25 mouse cellular contexts compared by ENCODE assay signal in the genomic region with DNA sequence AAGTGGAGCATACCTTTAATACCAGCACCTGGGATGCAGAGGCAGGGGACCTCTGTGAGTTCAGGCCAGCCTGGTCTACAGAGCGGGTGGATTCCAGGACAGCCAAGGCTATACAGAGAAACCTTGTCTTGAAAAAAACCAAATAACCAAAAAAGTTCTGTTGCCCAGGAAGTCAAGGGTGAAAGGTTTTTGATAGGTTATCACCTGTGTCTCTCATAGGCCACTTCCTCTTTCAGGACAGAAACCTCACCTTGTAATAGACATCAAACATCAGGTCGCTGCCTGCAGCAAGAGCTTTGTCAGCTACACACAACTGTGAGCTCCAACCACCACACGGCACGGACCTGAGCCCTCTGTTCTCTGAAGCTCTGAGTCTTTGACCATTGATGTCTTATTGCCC.
"Had no signal": no experiment of that assay in that cellular context is flagged by ENCODE, and none has a peak within 500 bp of the region (broad histone marks: within the 10 kb centered on the region; RNA-seq: fewer than 3 reads in every experiment).

No protein-coding gene starts in this region.

- ATAC-seq: hindbrain, embryonic 16.5 days; intestine, embryonic 16.5 days; liver, embryonic 12.5 days had no signal

- H3K9me3 ChIP-seq: heart, embryonic 13.5 days; heart, embryonic 15.5 days; limb, embryonic 13.5 days; limb, embryonic 15.5 days; liver, embryonic 12.5 days had no signal

- H3K4me2 ChIP-seq: heart, embryonic 11.5 days; heart, embryonic 13.5 days; heart, embryonic 15.5 days; hindbrain, embryonic 14.5 days; limb, embryonic 13.5 days; limb, embryonic 15.5 days; liver, embryonic 12.5 days had no signal

- H3K4me1 ChIP-seq: liver, embryonic 12.5 days had no signal

- H3K27ac ChIP-seq: heart, adult 2 months; heart, embryonic 13.5 days; heart, embryonic 15.5 days; hindbrain, embryonic 14.5 days; kidney, postnatal 0 days; limb, embryonic 13.5 days; limb, embryonic 15.5 days; liver, embryonic 12.5 days; liver, embryonic 14.5 days had no signal

- DNase-seq: gastrocnemius, postnatal 14 days; gastrocnemius, postnatal 36 days; heart, adult 11 months; heart, adult 2 months; heart, postnatal 14 days; heart, postnatal 36 days; kidney, adult 11 months; kidney, adult 2 months; kidney, adult 9 months; kidney, postnatal 14 days; kidney, postnatal 36 days; layer of hippocampus, adult 9-11 months; layer of hippocampus, postnatal 36 days; left cerebral cortex, postnatal 4 days had no signal

- H3K4me3 ChIP-seq: heart, adult 2 months; heart, embryonic 13.5 days; heart, embryonic 15.5 days; limb, embryonic 13.5 days; limb, embryonic 15.5 days; liver, embryonic 12.5 days had no signal

- H3K36me3 ChIP-seq: heart, embryonic 13.5 days; heart, embryonic 15.5 days; limb, embryonic 13.5 days; limb, embryonic 15.5 days; liver, embryonic 12.5 days had no signal

- H3K9ac ChIP-seq: heart, embryonic 13.5 days; heart, embryonic 15.5 days; hindbrain, embryonic 14.5 days; limb, embryonic 13.5 days; limb, embryonic 15.5 days; liver, embryonic 12.5 days; liver, embryonic 14.5 days had no signal
